Mouse (Mus musculus): ENCODE results near the gene Gcm2. TPM values are rescaled to one million over a fixed set of nuclear protein-coding genes. Genes with fewer than 3 reads are reported as not detected.

Gene Gcm2
- not detected for polyA plus RNA-seq (2014; fragmentation: Illumina TruSeq; extraction: RNeasy Lipid Tissue Mini Kit (QIAGEN cat#74804); ENCODE audit: low read depth, low replicate concordance)

GRCm38 (mm10) chr13:41110935-41111334 is at the start of gene Gcm2:
Gene Gcm2 (minus strand): TSS chr13:41111035.

GRCm38 (mm10) chr13:41113940-41114339 is 3.1 kb upstream of the Gcm2 start, which contains the start of gene Sycp2l:
Gene Sycp2l (plus strand): TSS chr13:41114307.

GRCm38 (mm10) chr13:41079421-41079780 is 31.4 kb downstream of the Gcm2 start, which contains the start of gene Mak:
Gene Mak (minus strand): TSS chr13:41079706.

Other genes starting within 250 kb of the Gcm2 start
- gene Pak1ip1, start 110.0 kb downstream of the Gcm2 start, polyA plus RNA-seq (2014; fragmentation: Illumina TruSeq; extraction: RNeasy Lipid Tissue Mini Kit (QIAGEN cat#74804); ENCODE audit: low read depth, low replicate concordance) = 34.9 TPM
- 155 TPM for gene Tmem14c, start 94.7 kb downstream of the Gcm2 start, polyA plus RNA-seq (2014; fragmentation: Illumina TruSeq; extraction: RNeasy Lipid Tissue Mini Kit (QIAGEN cat#74804); ENCODE audit: low read depth, low replicate concordance)
- gene Mak, start 31.3 kb downstream of the Gcm2 start, polyA plus RNA-seq (2014; fragmentation: Illumina TruSeq; extraction: RNeasy Lipid Tissue Mini Kit (QIAGEN cat#74804); ENCODE audit: low read depth, low replicate concordance) = not detected
- not detected for gene Sycp2l, start 3.3 kb upstream of the Gcm2 start, polyA plus RNA-seq (2014; fragmentation: Illumina TruSeq; extraction: RNeasy Lipid Tissue Mini Kit (QIAGEN cat#74804); ENCODE audit: low read depth, low replicate concordance)
- 0.16 TPM for gene Elovl2, start 109.4 kb upstream of the Gcm2 start, polyA plus RNA-seq (2014; fragmentation: Illumina TruSeq; extraction: RNeasy Lipid Tissue Mini Kit (QIAGEN cat#74804); ENCODE audit: low read depth, low replicate concordance)
- 21.0 TPM for gene Smim13, start 138.8 kb upstream of the Gcm2 start, polyA plus RNA-seq (2014; fragmentation: Illumina TruSeq; extraction: RNeasy Lipid Tissue Mini Kit (QIAGEN cat#74804); ENCODE audit: low read depth, low replicate concordance)
- not detected for gene Gm17364, start 162.9 kb upstream of the Gcm2 start, polyA plus RNA-seq (2014; fragmentation: Illumina TruSeq; extraction: RNeasy Lipid Tissue Mini Kit (QIAGEN cat#74804); ENCODE audit: low read depth, low replicate concordance)